Mouse (Mus musculus): ENCODE results near the gene Slamf1.
"Not testable (repeated sequence)": the region's sequence is repeated elsewhere in the genome, so short reads cannot be mapped to it uniquely, and the experiment has no call there.

Gene Slamf1

DNA sequence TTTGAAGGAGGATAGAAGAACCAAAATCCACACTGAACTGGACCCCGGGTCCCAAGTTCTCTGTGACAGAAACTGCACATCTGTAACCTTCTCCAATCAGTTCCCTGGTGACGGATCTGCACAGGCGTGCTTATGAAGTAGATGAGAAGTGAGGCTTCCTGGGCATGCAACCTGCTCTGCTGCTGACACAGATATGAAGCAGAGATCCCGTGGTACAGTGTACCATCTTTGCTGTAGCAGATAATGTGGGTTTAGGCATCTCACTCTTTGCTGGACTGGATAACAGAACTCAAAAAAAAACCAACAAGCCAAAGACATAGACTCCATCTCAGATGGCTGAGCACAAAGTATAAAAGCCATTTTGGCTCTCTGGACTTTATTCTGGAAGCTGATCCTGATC is 32.7 kb downstream of the Slamf1 start:
- no peak for DNase-seq (ENCODE audit: low spot score in 2 of 2)

DNA sequence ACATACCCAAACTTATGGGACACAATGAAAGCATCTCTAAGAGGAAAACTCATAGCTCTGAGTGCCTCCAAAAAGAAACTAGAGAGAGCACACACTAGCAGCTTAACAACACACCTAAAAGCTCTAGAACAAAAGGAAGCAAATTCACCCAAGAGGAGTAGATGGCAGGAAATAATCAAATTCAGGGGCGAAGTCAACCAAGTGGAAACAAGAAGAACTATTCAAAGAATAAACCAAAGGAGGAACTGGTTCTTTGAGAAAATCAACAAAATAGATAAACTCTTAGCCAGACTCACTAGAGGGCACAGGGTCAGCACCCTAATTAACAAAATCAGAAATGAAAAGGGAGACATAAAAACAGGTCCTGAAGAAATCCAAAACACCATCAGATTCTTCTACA is 44.1 kb downstream of the Slamf1 start:
- not testable (repeated sequence) for DNase-seq (ENCODE audit: low spot score in 2 of 2)

DNA sequence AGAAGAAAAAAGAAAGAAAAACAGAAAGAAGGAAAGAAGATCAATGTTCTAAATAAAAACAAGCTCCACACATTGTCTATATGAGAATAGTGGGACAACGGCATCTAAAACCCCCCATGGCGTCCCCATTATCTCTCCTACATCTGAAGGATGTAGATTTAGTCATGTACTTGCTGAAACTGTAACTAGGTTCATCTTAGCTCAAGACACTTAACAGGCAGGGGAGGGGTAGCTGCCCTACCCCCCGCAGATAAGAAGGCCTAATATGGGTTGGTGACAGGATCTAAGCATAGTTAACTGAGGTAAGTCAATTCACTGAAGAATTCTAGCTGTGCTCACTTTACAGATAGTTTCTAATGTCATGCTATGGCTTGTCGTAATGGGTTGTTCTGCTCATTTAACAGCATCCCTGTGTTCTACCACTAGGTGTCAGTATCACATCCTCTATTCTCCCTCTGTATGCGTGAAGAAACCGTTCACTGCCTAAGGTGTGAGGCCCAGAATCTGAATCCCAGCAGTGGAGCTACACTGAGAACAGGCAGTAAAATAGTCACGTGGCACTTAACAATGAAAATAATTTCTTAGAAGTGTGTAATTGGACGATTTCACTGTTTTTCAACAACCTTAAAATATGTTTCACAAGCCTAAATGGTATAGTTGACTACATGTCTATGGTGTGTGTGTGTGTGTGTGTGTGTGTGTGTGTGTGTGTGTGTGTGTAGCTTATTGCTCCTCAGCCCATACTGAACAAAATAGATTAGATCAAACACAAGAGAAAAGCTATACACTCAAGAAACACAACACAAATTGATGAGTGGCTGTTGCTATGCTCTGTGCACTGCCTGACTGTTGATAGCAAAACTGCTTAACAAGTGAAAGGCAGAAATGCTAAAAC is 48.9 kb downstream of the Slamf1 start:
- DNase-seq (ENCODE audit: low spot score in 2 of 2): peak in 1 of 2 experiments; percentile 4

DNA sequence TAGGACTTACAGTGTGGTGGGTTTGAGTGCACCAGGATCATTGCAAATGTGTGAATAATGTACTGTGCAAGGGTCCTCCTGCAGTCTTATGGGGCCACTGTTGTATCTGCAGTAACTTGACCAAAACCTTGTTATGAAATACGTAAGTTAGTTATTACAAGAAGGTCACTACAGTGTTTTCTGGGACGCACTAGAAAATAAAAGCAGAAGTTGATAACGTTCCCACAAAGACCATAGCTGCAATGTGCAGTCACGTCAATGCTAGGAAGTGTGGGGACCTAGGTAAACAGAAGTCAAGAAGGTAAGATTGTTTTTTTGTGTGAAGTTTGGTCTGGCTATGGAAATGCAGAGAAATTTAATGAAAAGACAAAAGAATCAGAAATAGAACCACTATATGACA is 50.1 kb downstream of the Slamf1 start:
- DNase-seq (ENCODE audit: low spot score in 2 of 2): no peak

DNA sequence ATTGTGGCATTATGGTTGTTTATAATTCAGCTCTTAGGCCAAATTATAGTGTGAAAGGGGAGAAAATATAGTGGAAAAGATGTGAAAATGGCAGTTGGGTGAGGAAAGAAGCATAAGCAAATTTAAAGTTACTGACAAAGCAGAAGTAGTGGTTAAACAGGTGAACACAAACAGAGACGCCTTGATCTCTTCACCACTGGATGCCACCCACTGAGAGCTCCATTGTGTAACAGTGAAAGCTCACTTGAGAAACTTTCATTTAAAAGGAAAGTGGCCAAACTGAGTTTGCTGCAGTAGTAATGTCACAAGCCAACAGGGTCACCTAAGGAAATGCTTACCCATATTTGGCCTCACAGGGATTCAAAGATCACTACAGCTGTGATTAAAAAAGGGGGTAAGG is 54.4 kb downstream of the Slamf1 start:
- DNase-seq (ENCODE audit: low spot score in 2 of 2): no peak

DNA sequence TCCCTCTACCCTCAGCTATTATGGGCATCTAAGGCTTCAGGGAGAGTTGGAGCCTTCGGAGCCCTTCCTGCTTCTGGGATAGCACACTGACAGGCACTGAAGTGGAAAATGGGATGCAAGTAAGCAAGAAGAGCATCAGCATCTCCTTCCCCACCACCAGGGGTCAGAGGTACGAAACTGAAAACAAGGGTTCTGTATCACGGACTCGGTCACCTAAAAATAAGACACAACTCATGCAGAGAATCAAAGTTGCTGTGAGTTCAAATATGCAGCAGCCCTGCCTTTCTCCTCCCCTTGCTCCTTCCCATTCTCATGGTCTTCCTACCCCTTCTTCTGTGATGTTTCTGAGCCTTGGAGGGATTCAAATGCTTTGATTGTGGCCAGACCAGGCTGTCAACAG is 58.5 kb downstream of the Slamf1 start:
- DNase-seq (ENCODE audit: low spot score in 2 of 2): no peak

DNA sequence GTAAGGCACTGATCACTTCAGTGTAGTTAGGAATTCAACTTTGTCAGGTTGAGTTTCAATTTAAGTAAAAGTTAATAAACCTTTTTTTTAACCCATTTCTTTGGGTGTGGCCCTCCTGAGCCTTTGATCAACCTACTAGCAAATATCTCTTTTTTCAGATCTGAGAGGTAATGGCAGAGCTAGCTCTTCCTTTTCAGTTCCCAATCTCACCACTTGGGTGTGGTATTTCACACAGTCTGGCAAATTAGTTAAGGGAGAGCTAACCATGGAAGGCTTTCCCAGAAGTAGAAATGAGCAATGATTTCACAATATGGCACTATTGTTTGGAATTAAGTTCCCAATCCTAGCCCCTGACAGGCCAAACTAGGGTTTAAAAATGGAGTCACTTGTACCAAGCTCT is 59.2 kb downstream of the Slamf1 start:
- DNase-seq (ENCODE audit: low spot score in 2 of 2): no peak

DNA sequence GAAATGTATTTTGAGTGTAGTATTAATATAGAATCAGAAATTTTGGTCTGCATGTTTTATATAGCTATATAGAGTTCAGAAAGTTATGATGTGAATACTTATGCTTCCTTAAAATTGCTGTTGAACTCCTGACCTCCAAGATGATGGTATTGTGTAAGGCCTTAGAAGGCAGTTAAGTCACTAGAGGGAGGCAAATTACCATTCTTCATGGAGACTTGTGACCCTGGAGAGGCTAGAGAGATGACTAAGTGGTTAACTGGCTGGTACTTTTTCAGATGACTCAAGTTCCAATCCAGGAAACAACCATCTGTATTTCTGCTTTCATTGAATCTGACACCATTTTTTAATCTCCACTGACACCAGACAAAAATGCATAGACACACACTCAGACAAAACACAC is 60.7 kb downstream of the Slamf1 start:
- no peak for DNase-seq (ENCODE audit: low spot score in 2 of 2)

DNA sequence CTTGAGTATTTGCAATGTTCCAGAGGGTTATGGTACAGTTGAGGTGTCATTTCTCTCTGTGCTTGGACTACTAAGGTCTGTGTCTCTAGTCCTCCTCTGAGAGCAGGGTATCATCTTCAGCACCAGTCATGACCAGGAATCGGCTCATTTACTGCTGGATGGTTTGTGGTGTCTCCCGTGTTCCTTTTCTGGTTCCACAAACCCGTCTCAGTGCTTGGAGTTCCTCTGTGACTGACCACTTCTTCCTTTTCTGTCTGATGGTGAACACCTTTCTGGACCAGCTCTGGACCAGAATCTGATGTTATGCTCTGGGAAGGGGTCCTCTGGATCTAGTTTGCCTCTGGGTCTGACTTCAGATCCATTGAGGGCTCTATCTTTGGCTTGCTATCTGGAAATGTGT is 72.6 kb downstream of the Slamf1 start, which contains the start of gene Cd84:
Gene Cd84 (plus strand): TSS at position 210 of the 400 bp plus-strand sequence.
- no peak for DNase-seq (ENCODE audit: low spot score in 2 of 2)

DNA sequence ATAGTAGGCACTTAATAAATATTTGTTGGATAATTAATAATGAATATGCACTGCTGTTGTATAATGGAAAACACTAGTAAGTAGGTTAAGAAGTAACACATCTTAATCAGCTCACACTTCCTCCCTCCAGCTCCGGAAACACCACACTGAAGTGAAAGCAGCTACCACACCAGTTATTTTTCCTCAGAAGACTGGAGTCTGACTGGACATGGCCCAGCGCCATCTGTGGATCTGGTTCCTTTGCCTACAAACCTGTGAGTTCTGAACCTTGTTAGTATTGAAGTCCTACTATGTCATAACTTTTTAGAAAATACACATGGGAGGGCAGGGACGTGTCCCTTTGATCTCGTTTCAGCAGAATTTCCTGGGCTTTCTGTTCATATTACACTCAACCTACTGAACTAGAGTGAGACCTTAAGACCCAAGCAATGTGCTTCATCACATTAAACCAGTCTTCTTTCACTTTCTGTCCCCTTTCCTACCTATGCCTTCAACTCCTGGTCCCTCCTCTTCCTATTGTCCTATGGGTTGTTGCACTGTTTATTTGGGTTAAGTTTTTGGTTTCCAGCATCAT is 73.6 kb downstream of the Slamf1 start:
- DNase-seq (ENCODE audit: low spot score in 2 of 2): no peak

DNA sequence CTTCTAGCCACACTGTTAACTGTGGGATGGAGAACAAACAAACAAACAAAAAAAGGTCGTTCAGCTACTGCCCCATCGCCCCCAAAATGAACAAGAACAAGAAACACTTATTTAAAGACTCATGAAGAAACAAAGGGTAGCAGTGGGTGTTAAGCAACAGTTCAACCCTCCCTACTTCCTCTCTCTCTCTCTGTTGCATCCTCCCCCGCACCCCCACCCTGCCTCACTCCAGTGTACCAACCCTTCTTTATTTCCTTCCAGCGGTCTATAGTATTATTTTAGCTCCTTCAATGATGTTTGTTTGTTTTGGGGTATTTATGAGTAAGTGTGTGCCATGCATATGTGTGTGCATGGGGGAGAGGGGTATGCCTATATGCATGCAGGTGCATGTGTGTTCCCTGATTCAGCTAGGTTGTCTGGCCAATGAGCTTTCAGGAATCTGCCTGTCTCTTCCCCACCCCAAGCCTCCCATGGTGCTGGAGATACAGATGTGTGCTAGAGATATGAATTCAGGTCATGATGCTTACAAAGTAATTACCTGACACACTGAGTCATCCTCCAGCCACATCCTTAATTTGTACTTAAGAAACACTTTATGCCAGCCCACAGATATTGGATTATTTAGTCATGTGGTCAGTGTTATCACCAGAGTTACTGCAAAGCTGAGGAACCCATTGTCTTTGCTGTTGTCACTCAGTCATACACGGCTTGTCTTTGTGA is 78.3 kb downstream of the Slamf1 start:
- DNase-seq (ENCODE audit: low spot score in 2 of 2): no peak

DNA sequence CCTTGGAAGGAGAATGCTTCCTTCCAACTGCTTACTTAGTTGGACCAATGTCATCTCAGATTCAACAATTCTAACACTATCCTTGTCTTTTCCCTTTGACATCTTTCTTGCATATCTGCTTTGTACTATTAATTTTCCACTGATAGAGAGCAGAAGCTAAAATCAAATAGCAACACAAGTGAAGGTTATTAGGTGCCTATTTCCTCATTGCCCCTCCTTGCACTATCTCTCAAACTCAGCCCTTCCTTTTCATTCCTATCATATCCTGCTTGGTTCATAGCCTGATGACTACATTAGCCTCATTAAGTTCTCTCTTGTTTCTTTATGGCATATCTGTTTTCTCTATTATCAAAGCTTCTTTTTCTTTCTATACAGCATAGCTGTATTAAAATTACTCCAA is 81.3 kb downstream of the Slamf1 start:
- no peak for DNase-seq (ENCODE audit: low spot score in 2 of 2)

DNA sequence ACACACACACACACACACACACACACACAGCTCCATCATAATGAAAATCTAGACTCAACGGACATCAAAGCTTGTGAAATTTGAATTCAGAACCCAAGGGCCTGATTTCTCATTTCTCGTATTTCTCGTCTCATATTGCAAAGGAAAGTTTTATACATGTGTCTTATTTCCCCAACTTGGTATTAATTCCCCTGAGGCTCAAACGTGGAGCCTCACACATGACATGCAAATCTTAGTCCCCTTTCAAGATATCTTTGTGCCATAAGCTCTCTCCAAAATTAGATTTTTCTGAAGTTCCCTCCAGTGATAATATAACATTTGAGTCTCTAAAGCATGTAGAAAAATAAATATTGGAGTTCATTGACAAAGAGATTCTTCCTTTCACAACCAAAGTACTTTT is 81.8 kb downstream of the Slamf1 start:
- DNase-seq (ENCODE audit: low spot score in 2 of 2): no peak

DNA sequence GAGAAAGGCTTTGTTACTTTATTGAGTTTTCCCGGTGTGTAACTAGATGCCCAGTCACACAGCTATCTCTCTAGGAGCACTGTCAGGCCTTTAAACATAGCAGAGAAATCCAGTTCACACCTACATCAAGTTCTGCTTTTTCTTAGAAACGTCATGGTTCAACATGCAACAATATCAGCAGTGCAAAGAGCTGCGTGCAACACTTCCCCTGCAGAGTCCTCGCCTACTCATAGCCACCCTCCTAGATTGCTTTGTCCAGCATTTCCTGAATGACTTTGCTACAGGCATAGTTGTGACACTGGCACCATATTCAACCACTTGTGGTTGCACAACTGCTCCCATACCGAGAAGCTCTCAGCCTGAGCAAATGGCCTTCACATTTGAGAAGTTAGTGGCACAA is 82.5 kb downstream of the Slamf1 start:
- no peak for DNase-seq (ENCODE audit: low spot score in 2 of 2)
